In genomic region chr11:117199282-117200175, GRCm38 (mm10) we compare ENCODE assay signal across 8 mouse cellular contexts. TPM values are rescaled to one million over a fixed set of nuclear protein-coding genes. Genes with fewer than 3 reads are reported as not detected.
A peak's percentile ranks its signal among the peaks of the same experiment; 100 is the strongest.
DNase-seq lines count a peak whose midpoint lies in the region; ATAC-seq and TF ChIP-seq lines count a peak whose summit lies in the region.

Gene Sept9, plus strand, starts transcription at chr11:117199661.

- peak within 1 kb of the TSS; percentile 13 for H3K4me3 ChIP-seq in embryonic fibroblast, embryonic 13.5 days (ENCODE audit: insufficient read depth, low read length)
- peak within 1 kb of the TSS; percentile 51 for H3K4me3 ChIP-seq in lung, embryonic 15.5 days

- TF ChIP-seq POLR2A in embryonic fibroblast, embryonic 13.5 days (IDR thresholded peaks at IDR 0.05; ENCODE audit: low read depth, low read length), result no peak

- peak within 1 kb of the TSS; percentile 58 for H3K9ac ChIP-seq in lung, embryonic 15.5 days

- ATAC-seq in lung, embryonic 15.5 days (ENCODE audit: borderline replicate concordance, extremely low read depth, low FRiP score, low TSS enrichment), result peak; percentile 40; the same call in 1 of the 2 replicates
- no peak for ATAC-seq in neutrophil, adult 5-6 weeks (ENCODE audit: extremely low read depth, insufficient number of reproducible peaks, low FRiP score, poor library complexity, severe bottlenecking)

- peaks cover 29% of the 10 kb centered on the region for H3K27me3 ChIP-seq in lung, embryonic 15.5 days

- no peak for TF ChIP-seq CTCF in embryonic fibroblast, embryonic 13.5 days (IDR thresholded peaks at IDR 0.05; ENCODE audit: borderline replicate concordance, insufficient read depth, low read length)

- no peaks in the 10 kb centered on the region for H3K36me3 ChIP-seq in lung, embryonic 15.5 days

- no peaks in the 10 kb centered on the region for H3K9me3 ChIP-seq in lung, embryonic 15.5 days

- H3K4me2 ChIP-seq in lung, embryonic 15.5 days, result peak within 1 kb of the TSS; percentile 71

- H3K4me1 ChIP-seq in embryonic fibroblast, embryonic 13.5 days (ENCODE audit: control insufficient read depth, insufficient read depth, low read length), result no peaks in the 10 kb centered on the region
- peaks cover 35% of the 10 kb centered on the region for H3K4me1 ChIP-seq in lung, embryonic 15.5 days

- 1% methylated on average over 69 of the region's 70 CpGs for WGBS in lung, embryonic 15.5 days

- intact Hi-C loops in heart, postnatal 14 days (cut with DNase I), result no loop called here

- DNase-seq in layer of hippocampus, adult 8-10 months (ENCODE audit: low spot score in 2 of 2), result no peak
- DNase-seq in layer of hippocampus, adult 9-10 months (ENCODE audit: low spot score), result no peak
- DNase-seq in heart, postnatal 14 days, result no peak
- peak; percentile 64 to 81 for DNase-seq in kidney, postnatal 36 days
- DNase-seq in right cerebral cortex, adult 18-20 months, result no peak

- no peak within 1 kb of the TSS for H3K27ac ChIP-seq in embryonic fibroblast, embryonic 13.5 days (ENCODE audit: insufficient read depth, low read length)
- H3K27ac ChIP-seq in lung, embryonic 15.5 days, result peak within 1 kb of the TSS; percentile 74

RNA-seq across cellular contexts. Expression of gene Sept9, which starts in this region (rescaled TPM):
- total RNA-seq in layer of hippocampus, adult 8-10 months (2022), result 100 to 1,000 TPM in 3 of 4 experiments, 10 to 100 TPM in 1; 99.5 to 109 (median 104) TPM
- polyA plus RNA-seq in embryonic fibroblast, embryonic 13.5 days (2011; ENCODE audit: insufficient read length, low read depth, missing spikeins), result 198 and 206 TPM in 2 replicates
- total RNA-seq in heart, postnatal 14 days (2021), result 10 to 100 TPM; 44.6 to 45.7 TPM
- 141 and 145 TPM in 2 replicates for polyA plus RNA-seq in lung, embryonic 15.5 days (2015; fragmentation: Nextera tagmentation; extraction: Ambion mirVana)
- total RNA-seq in neutrophil, adult 5-6 weeks (2017), result 92.3 and 101 TPM in 2 replicates

Comparison
In these comparisons a context has a peak if more than half of its experiments do, and no peak if none do; other contexts are left out.
1. DNase-seq: peak in kidney, postnatal 36 days (2 of 2); none in layer of hippocampus, adult 8-10 months (0 of 2), layer of hippocampus, adult 9-10 months (single experiment), heart, postnatal 14 days (0 of 2) and right cerebral cortex, adult 18-20 months (single experiment).